Mouse (Mus musculus) midbrain, embryonic 11.5 days (tissue): Measurements from ENCODE around the gene Ccser2. TPM values are rescaled to one million over a fixed set of nuclear protein-coding genes. Genes with fewer than 3 reads are reported as not detected.

Experiments used
- ATAC-seq: fragments of 200-750 bp; cut with Nextera tagmentation; 2 replicates; pipeline ENCODE4 v1.8.0; 2017; ENCODE audit warnings: moderate TSS enrichment, moderate library complexity; ENCODE audit not compliant: low FRiP score
- DNase-seq: peaks from one replicate; pipeline ENCODE4 v3.0.0; 2015; ENCODE audit warnings: low spot score; ENCODE audit errors: missing footprints
- H3K27ac ChIP-seq: fragments of 300-500 bp; sonication (generic); 2 replicates; pipeline ENCODE4 v1.5.1; 2014; ENCODE audit warnings: low read depth, low read length
- H3K27me3 ChIP-seq: fragments of 300-500 bp; sonication (generic); 2 replicates; pipeline ENCODE4 v1.6.1; 2014; ENCODE audit warnings: mild to moderate bottlenecking, low read length, moderate library complexity, mixed read lengths; ENCODE audit not compliant: control insufficient read depth, insufficient read depth
- H3K36me3 ChIP-seq: fragments of 300-500 bp; sonication (generic); 2 replicates; pipeline ENCODE4 v1.6.1; 2014; ENCODE audit warnings: mild to moderate bottlenecking, low read length, moderate library complexity, mixed read lengths; ENCODE audit not compliant: control insufficient read depth, insufficient read depth
- H3K4me1 ChIP-seq: fragments of 300-500 bp; sonication (generic); 2 replicates; pipeline ENCODE4 v1.6.1; 2014; ENCODE audit warnings: low read length; ENCODE audit not compliant: control insufficient read depth, insufficient read depth
- H3K4me2 ChIP-seq: fragments of 300-500 bp; sonication (generic); 2 replicates; pipeline ENCODE4 v1.6.1; 2014; ENCODE audit warnings: mild to moderate bottlenecking, moderate library complexity
- H3K4me3 ChIP-seq: fragments of 300-500 bp; sonication (generic); 2 replicates; pipeline ENCODE4 v1.5.1; 2014; ENCODE audit warnings: low read depth, low read length
- H3K9ac ChIP-seq: fragments of 300-500 bp; sonication (generic); 2 replicates; pipeline ENCODE4 v1.6.1; 2014; ENCODE audit warnings: low read length
- H3K9me3 ChIP-seq: fragments of 300-500 bp; sonication (generic); 2 replicates; pipeline ENCODE4 v1.6.1; 2016; ENCODE audit warnings: low read length; ENCODE audit not compliant: control insufficient read depth
- WGBS: fragments of 180-500 bp; shearing (Covaris S2); extraction: QIAGEN DNeasy Blood & Tissue Kit; methylation state at CpG from one replicate; pipeline ENCODE4 v1.1.7; 2014; 5-methylcytosine and 5-hydroxymethylcytosine counted together
- polyA plus RNA-seq: library from polyadenylated mRNA; unstranded; fragments of >200 nt; fragmentation: Nextera tagmentation; extraction: Ambion mirVana; gene quantifications from 2 replicates; pipeline ENCODE4 v1.2.1, GENCODE M21; 2014

Ccser2 gene
- polyA plus RNA-seq, 1 experiment from 2014 or later: 29.2 TPM

DNA sequence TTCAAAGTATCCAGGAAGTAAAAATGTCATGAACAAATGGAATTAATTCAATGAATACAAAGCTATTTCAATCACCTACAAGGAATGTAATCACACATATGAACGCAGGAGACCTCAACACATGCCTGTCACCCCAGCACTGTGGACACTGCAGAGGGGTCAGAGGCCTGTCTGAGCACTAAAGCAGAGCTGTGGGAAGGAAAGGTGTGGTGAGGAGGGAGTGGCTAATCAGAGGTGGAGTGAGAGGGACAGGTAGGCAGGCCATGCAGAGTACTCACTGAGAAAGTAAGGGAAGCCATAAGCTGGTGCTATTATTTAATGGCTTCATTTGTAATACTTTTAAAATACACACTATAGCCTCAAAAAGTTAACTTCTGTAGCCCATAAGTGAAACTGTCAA lies 64.4 kb downstream of the Ccser2 start:
- no peak for ATAC-seq
- WGBS: 95% methylated on average over 1 of the region's 1 CpGs
- DNase-seq: no peak

DNA sequence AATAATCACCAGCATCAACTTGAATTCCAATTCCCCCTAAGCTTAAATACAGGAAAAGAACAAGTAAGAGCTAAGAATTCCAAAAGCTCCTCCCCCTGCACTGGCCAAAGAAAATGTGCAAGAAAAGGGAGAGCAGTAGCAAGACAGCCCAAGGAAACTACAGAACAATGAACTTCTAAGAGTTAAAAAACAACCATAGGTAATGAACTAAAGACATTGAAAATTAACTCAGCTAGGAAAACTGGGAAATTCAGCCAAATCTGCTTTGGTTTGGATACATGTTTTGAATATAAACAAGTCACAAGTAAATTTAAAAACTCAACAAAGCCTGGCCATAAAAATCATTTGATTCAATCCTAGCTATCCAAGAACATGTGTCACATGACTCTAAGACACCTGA lies 67.7 kb downstream of the Ccser2 start:
- H3K27ac ChIP-seq: no peak overlapping the region
- H3K4me2 ChIP-seq: no peak overlapping the region
- no peaks in the 10 kb centered on the region for H3K9me3 ChIP-seq
- no peaks in the 10 kb centered on the region for H3K27me3 ChIP-seq
- no peaks in the 10 kb centered on the region for H3K4me1 ChIP-seq
- DNase-seq (no peak), ATAC-seq (no peak)
- no peak overlapping the region for H3K4me3 ChIP-seq
- H3K36me3 ChIP-seq: no peaks in the 10 kb centered on the region
- no peak overlapping the region for H3K9ac ChIP-seq

More for the DNA sequence above, 64.4 kb downstream of the Ccser2 start:
- Histone ChIP-seq H3K27me3 (no peaks in the 10 kb centered on the region), H3K4me1 (no peaks in the 10 kb centered on the region), H3K4me3 (no peak overlapping the region), H3K36me3 (no peaks in the 10 kb centered on the region), H3K4me2 (no peak overlapping the region), H3K9me3 (no peaks in the 10 kb centered on the region), H3K27ac (no peak overlapping the region), H3K9ac (no peak overlapping the region)

DNA sequence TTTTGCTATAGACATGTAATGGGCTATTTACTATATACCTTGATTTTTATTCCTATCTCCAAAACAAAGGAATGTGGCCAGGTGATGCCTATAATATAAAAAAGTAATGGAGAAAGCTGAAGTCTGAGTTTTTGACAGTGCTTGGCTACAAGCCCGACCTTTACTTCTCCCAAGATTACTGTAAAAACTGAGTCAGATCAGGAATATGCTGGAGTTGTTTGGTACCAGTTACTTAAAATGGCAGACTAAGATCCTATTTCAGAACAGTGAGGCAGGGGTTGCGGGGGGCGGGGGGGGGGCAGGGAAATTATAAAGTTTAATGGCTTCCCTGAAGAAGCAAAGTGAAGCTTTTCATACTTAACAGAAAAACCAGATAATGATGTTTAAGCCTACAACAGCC lies 73.9 kb downstream of the Ccser2 start:
- Histone ChIP-seq H3K27me3 (no peaks in the 10 kb centered on the region), H3K4me1 (no peaks in the 10 kb centered on the region), H3K36me3 (no peaks in the 10 kb centered on the region), H3K4me2 (no peak overlapping the region), H3K9ac (no peak overlapping the region), H3K4me3 (no peak overlapping the region), H3K9me3 (no peaks in the 10 kb centered on the region), H3K27ac (no peak overlapping the region)
- WGBS: 87% methylated on average over 3 of the region's 3 CpGs
- DNase-seq (no peak), ATAC-seq (no peak)

DNA sequence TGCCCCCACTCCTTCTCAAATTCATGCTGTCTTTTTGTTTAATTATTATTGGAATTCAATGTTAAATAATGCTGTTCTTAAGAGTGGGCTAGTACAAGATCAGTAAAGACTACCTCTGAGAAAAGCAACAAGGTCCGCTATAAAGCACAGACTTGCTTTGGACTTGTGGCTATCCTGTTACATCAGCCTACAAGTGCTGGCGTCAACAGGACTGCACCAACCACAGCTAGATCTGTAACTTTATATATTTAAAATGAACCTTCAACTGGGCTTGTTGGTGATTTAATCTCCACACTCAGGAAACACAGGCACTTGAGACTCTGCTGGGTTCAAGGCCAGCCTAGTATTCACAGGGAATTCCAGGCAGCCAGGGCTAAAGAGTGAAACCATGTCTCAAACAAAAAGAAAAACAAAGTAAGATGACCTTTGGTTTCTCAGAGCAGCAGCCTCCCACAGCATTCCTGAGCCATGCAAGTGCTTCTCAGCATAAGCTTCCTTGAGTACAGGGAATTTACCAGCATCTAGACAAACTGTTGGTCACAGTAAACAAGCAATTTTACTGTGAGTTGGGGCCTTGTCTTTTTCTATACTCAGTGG lies 75.7 kb downstream of the Ccser2 start:
- ATAC-seq (no peak), DNase-seq (peak; percentile 21)
- WGBS: 80% methylated on average over 2 of the region's 2 CpGs
- Histone ChIP-seq H3K4me3 (no peak overlapping the region), H3K9me3 (no peaks in the 10 kb centered on the region), H3K27me3 (no peaks in the 10 kb centered on the region), H3K27ac (no peak overlapping the region), H3K9ac (no peak overlapping the region), H3K4me1 (no peaks in the 10 kb centered on the region), H3K4me2 (no peak overlapping the region), H3K36me3 (no peaks in the 10 kb centered on the region)

DNA sequence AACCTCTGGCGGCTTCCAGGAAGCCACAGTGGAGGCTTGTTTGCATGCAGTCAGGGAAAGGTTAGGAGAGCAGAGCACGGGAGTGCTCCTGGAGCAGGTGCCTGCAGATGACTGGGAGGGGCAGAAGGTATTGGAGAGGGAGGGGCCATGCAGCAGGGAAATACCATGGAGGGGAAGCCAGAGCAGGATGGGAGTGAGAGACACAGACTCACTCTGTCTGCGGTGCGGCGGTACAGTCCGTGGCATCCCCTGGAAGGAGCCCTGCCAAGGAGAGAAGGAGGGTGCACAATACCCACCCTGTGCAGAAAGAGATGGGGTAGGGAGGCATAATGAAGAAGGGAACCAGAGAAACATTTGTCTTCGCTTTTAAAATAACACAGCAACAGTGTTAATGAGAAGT lies 78.4 kb downstream of the Ccser2 start:
- 80% methylated on average over 7 of the region's 7 CpGs for WGBS
- no peak for ATAC-seq
- H3K27me3 ChIP-seq: no peaks in the 10 kb centered on the region

DNA sequence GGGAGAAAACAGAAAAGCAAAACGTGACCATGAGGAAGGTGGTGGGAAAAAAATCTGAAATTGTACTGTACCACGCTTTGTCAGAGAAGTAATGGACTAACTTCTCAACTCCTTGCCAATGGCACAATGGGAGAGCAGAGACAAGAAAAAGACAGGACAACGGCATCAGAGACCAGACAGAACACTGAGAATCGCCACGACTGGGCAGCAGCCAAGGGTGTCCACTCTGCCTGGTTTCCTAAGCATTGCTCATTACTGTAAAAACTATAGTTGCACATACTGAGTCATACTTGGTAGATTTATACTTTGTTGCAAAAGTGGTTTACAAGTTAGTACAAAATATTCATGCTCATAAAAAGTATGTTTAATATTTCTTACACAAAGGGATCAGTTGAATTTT lies 82.9 kb downstream of the Ccser2 start:
- Histone ChIP-seq H3K36me3 (no peaks in the 10 kb centered on the region), H3K9ac (no peak overlapping the region), H3K4me1 (no peaks in the 10 kb centered on the region), H3K9me3 (no peaks in the 10 kb centered on the region), H3K4me3 (no peak overlapping the region), H3K4me2 (no peak overlapping the region), H3K27me3 (no peaks in the 10 kb centered on the region), H3K27ac (no peak overlapping the region)
- ATAC-seq (no peak), DNase-seq (peak; percentile 51)
- 94% methylated on average over 5 of the region's 5 CpGs for WGBS

More for the DNA sequence above, 78.4 kb downstream of the Ccser2 start:
- Histone ChIP-seq H3K9ac (no peak overlapping the region), H3K36me3 (no peaks in the 10 kb centered on the region), H3K4me3 (no peak overlapping the region), H3K9me3 (no peaks in the 10 kb centered on the region), H3K27ac (no peak overlapping the region), H3K4me1 (no peaks in the 10 kb centered on the region), H3K4me2 (no peak overlapping the region)
- DNase-seq: peak; percentile 45

DNA sequence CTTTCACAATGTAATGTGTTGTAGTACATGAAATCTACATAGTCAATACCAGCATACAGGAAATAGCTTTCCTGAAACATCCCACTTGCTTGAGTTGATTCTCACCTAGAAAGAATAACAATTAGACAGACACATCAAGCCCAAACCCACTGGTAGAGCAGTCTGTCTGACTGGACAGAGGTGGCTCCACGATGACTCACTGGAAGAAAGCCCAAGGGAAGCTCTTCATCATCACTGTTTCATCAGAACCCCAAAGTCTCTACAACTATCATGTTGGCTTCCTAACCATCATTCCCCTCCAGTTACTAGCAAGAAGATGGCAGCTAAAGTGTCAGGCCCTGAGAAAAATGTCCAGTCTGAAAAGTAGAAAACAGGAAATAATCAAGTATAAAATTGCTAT lies 83.5 kb downstream of the Ccser2 start:
- Histone ChIP-seq H3K4me1 (no peaks in the 10 kb centered on the region), H3K9me3 (no peaks in the 10 kb centered on the region), H3K27me3 (no peaks in the 10 kb centered on the region), H3K4me3 (no peak overlapping the region), H3K9ac (no peak overlapping the region), H3K27ac (no peak overlapping the region), H3K36me3 (no peaks in the 10 kb centered on the region), H3K4me2 (no peak overlapping the region)
- DNase-seq (no peak), ATAC-seq (no peak)
- 94% methylated on average over 1 of the region's 1 CpGs for WGBS

DNA sequence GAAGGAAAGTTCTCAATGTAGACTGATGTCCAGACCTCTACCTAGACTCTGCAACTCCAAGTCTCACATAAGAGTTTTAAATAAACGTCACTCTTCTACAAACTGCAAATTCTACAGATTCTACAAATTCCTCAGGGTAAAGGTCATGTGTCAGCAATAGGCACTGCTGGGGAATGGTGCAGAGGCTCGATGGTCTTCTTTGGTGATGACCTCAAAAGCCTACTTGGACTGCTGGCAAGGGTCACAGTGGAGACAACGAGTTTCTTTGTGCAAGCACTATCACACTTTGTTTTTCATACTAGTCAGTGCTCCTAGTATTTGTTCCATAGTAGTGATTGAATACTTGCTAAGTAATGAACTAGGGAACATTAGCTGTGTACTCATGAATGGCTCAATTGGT lies 85.0 kb downstream of the Ccser2 start:
- no peak overlapping the region for H3K4me2 ChIP-seq
- 67% methylated on average over 3 of the region's 3 CpGs for WGBS
- H3K4me3 ChIP-seq: no peak overlapping the region
- H3K9me3 ChIP-seq: no peaks in the 10 kb centered on the region
- H3K36me3 ChIP-seq: peaks cover 5% of the 10 kb centered on the region; the same call in 1 of the 2 replicates
- ATAC-seq (no peak), DNase-seq (no peak)
- H3K27me3 ChIP-seq: no peaks in the 10 kb centered on the region
- no peaks in the 10 kb centered on the region for H3K4me1 ChIP-seq
- H3K9ac ChIP-seq: no peak overlapping the region
- H3K27ac ChIP-seq: no peak overlapping the region

DNA sequence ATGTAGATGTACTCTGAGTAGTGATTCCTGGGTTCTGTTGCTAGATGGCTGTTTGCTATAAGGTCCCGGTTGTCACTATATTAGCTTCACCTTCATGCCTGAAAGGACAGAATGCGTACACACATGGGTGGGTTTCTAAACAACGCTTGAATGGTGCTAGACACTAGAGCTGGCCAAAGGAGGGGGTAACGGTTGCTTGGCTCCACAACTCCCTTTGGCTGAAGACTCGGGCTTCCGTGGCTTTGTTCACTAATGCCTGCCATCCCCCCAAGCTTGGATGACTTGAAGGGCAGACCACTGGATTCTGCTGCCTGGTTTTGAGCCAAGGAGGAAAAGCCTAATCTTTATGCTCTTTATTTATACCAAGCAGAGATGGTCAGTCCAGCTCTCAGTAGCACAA lies 98.3 kb downstream of the Ccser2 start:
- DNase-seq (no peak), ATAC-seq (no peak)
- no peaks in the 10 kb centered on the region for H3K4me1 ChIP-seq
- H3K4me2 ChIP-seq: no peak overlapping the region
- H3K9ac ChIP-seq: no peak overlapping the region
- no peaks in the 10 kb centered on the region for H3K9me3 ChIP-seq
- H3K4me3 ChIP-seq: no peak overlapping the region
- H3K36me3 ChIP-seq: no peaks in the 10 kb centered on the region
- no peaks in the 10 kb centered on the region for H3K27me3 ChIP-seq
- H3K27ac ChIP-seq: no peak overlapping the region
- WGBS: 48% methylated on average over 6 of the region's 6 CpGs
